Mouse (Mus musculus) heart, embryonic 10.5 days (tissue): Measurements from ENCODE around the gene Ppt1. TPM values are rescaled to one million over a fixed set of nuclear protein-coding genes. Genes with fewer than 3 reads are reported as not detected.

Source experiments
- DNase-seq: peaks from one replicate; pipeline ENCODE4 v3.0.0-alpha.2; 2017; ENCODE audit warnings: low spot score
- H3K27ac ChIP-seq: fragments of 300-500 bp; sonication (generic); 2 replicates; pipeline ENCODE4 v1.5.1; 2016; ENCODE audit warnings: mild to moderate bottlenecking
- H3K27me3 ChIP-seq: fragments of 300-500 bp; sonication (generic); 2 replicates; pipeline ENCODE4 v1.6.1; 2016; ENCODE audit warnings: mild to moderate bottlenecking; ENCODE audit not compliant: poor library complexity, insufficient read depth, severe bottlenecking
- H3K36me3 ChIP-seq: fragments of 300-500 bp; sonication (generic); 2 replicates; pipeline ENCODE4 v1.6.1; 2016; ENCODE audit warnings: mild to moderate bottlenecking, moderate library complexity
- H3K4me1 ChIP-seq: fragments of 300-500 bp; sonication (generic); 2 replicates; pipeline ENCODE4 v1.6.1; 2016; ENCODE audit warnings: mild to moderate bottlenecking
- H3K4me3 ChIP-seq: fragments of 300-500 bp; sonication (generic); 2 replicates; pipeline ENCODE4 v1.5.1; 2016; ENCODE audit warnings: mild to moderate bottlenecking, moderate library complexity
- H3K9me3 ChIP-seq: fragments of 300-500 bp; sonication (generic); 2 replicates; pipeline ENCODE4 v1.6.1; 2016; ENCODE audit warnings: mild to moderate bottlenecking, moderate library complexity
- WGBS: fragments of 180-500 bp; shearing (Covaris S2); methylation state at CpG from one replicate; pipeline ENCODE4 v1.1.7; 2016; 5-methylcytosine and 5-hydroxymethylcytosine counted together
- polyA plus RNA-seq: library from polyadenylated mRNA; unstranded; fragments of >200 nt; fragmentation: Nextera tagmentation; extraction: Ambion mirVana; gene quantifications from 2 replicates; pipeline ENCODE4 v1.2.1, GENCODE M21; 2016

The Ppt1 gene
- polyA plus RNA-seq, 1 experiment from 2014 or later, result 55.0 TPM

DNA sequence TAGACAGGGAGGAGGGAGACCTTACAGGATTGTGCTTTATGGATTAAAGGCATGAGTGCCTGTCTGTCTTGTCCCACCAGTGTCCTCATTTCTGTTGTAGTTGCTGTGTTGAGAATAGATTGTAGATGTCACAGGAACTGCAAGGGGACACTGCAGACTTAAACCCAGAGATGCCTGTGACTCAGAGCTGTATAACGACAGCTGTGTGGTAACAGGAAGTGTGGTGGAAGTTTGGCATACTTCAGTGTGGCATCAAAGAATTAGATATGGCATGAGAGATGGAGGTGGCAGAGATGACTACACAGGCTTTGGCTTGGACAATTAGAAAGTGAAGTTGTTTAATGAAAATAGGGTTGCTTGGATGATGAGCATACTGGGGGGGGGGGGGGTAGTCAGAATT is 2.4 kb downstream of the Ppt1 start:
- H3K4me3 ChIP-seq, result no peak overlapping the region

DNA sequence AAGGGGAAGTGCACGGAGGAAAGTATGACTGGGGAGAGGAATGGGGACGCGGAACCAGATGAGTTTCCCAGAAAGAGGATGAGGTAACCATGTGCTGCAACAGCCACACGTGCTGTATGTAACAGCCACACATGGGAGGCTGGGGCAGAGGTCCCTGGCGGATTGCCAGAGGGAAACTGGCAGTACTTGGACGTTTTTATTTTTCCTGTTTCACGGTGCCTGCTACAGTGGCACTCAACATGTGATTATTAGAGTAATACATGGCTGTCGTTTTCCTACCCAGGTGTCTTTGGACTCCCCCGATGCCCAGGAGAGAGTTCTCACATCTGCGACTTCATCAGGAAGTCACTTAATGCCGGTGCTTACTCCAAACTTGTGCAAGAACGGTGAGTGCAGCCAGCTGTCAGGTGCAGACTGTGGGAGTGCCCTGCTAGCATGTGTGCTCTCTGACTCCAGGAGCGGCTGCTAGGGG is 12.1 kb downstream of the Ppt1 start:
- no peak overlapping the region for H3K4me3 ChIP-seq
- H3K4me1 ChIP-seq, result no peaks in the 10 kb centered on the region
- no peak overlapping the region for H3K27ac ChIP-seq
- H3K27me3 ChIP-seq, result no peaks in the 10 kb centered on the region
- H3K9me3 ChIP-seq, result no peaks in the 10 kb centered on the region
- WGBS, result 83% methylated on average over 13 of the region's 13 CpGs
- H3K36me3 ChIP-seq, result peaks cover 82% of the 10 kb centered on the region
- DNase-seq, result no peak

More for the DNA sequence above, 2.4 kb downstream of the Ppt1 start:
- H3K9me3 ChIP-seq, result no peaks in the 10 kb centered on the region
- no peaks in the 10 kb centered on the region for H3K27me3 ChIP-seq
- H3K4me1 ChIP-seq, result peaks cover 10% of the 10 kb centered on the region; the same call in 1 of the 2 replicates
- peaks cover 20% of the 10 kb centered on the region for H3K36me3 ChIP-seq
- DNase-seq, result no peak
- no peak overlapping the region for H3K27ac ChIP-seq
- 49% methylated on average over 1 of the region's 1 CpGs for WGBS

DNA sequence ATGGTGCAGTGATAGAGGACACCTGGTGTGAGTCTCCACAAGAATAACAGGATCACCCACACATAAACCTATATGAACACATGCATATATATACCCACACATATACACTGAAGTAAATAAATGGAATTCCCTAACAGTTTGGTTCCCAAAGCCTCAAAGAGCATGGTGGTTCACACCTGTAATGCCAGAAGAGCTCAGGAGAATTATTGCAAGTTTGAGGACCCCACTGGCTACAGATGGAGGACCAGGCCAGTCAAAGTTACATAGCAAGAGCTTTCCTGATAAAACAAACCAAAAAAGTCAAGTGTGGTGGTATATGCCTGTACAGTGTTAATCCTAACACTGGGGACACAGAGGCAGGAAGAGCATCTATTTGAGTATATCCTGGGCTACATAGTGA is 15.5 kb downstream of the Ppt1 start:
- no peaks in the 10 kb centered on the region for H3K9me3 ChIP-seq
- H3K4me3 ChIP-seq, result no peak overlapping the region
- H3K27me3 ChIP-seq, result no peaks in the 10 kb centered on the region
- DNase-seq, result no peak
- no peak overlapping the region for H3K27ac ChIP-seq
- peaks cover 77% of the 10 kb centered on the region for H3K36me3 ChIP-seq
- H3K4me1 ChIP-seq, result no peaks in the 10 kb centered on the region

DNA sequence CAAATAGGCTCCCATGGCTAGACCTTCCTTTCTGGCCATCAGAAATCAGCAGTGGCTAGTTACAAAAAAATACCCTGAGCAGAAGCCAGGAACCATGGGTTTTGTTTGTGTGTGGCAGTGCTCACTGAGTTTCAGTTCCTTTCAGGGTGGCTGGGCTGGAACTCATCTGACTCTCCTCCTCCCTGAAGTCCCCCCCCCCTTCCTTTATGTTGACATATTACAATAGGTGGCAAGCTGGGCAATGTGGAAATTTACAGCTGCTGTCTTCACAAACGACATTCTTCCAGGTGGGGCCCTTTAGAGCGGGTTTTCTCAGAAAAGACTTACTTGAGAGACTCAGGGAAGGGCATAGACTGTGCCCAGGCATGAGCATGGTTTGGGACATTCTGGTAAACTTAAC is 17.6 kb downstream of the Ppt1 start:
- Histone ChIP-seq H3K9me3 (no peaks in the 10 kb centered on the region), H3K4me1 (no peaks in the 10 kb centered on the region), H3K27me3 (no peaks in the 10 kb centered on the region), H3K4me3 (no peak overlapping the region), H3K36me3 (peaks cover 77% of the 10 kb centered on the region), H3K27ac (no peak overlapping the region)
- DNase-seq, result no peak
- 65% methylated on average over 2 of the region's 2 CpGs for WGBS

DNA sequence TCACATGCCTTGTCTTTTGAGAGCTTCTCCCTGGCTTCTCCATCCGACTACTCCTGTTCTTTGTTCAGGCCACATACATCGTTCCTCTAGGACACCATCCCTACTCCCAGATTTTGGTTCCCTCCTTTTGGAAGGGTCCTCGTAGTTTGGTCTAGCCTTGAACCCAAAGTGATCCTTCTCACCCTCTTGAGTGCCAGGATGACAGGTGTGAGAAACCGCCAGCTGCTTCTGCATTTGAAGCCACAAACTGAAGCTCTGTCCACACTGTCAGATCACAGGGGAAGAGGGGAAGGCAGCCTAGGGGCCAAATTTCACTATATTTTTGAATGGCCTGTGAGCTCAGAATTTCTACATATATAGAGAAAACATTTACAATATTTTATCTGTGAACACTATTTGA is 18.7 kb downstream of the Ppt1 start:
- Histone ChIP-seq H3K9me3 (no peaks in the 10 kb centered on the region), H3K4me3 (no peak overlapping the region), H3K27ac (no peak overlapping the region), H3K4me1 (no peaks in the 10 kb centered on the region), H3K27me3 (no peaks in the 10 kb centered on the region), H3K36me3 (peaks cover 77% of the 10 kb centered on the region)
- no peak for DNase-seq
- WGBS, result 88% methylated on average over 4 of the region's 4 CpGs

DNA sequence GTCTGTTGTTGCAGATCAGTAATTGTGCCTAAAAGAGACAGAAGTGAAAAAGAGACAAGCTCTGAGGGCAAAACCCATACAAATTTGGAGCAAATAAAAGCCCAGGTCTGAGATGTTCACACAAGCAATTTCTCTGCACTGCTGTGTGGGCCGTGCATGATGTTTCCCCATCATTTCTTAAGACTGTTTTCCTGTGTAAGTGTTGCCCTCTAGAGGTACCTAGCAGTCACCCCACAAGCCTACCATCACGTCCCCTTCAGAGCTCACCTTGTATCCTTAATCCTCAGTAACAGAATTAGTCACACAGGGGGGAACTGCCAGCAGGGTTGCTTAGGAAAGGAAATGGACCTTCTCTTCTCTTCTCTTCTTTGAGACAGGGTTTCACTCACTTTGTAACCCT is 21.9 kb downstream of the Ppt1 start:
- Histone ChIP-seq H3K9me3 (no peaks in the 10 kb centered on the region), H3K27me3 (no peaks in the 10 kb centered on the region), H3K27ac (no peak overlapping the region), H3K4me1 (no peaks in the 10 kb centered on the region), H3K4me3 (no peak overlapping the region), H3K36me3 (peaks cover 77% of the 10 kb centered on the region)
- DNase-seq, result no peak
- 55% methylated on average over 2 of the region's 2 CpGs for WGBS

DNA sequence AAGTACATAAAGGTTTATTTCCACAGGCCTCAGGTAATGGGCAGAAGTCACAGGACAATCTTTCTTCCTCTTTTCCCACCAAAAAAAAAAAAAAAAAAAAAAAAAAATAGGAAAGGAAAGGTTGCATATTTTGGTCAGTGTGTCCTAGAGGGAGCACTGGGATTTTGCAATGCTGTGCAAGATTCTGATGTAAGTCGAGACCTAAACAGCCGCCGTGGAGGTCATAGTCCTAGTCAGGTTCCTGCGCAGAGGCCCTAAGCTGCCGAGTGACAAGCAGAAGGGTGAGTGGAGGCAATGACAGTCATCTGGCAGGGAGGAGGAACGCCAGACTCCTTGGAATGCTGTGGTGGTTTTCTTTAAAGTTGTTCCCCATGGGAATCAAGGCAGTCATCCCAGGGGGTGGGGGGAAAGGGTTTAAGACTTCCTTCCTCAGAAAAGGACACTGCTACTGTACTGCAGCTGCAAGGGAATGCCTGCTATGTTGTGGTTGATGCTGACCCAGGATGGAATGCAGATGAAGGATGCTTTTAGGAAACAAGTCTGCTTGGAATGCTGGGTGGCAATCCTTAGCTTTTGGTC is 23.1 kb downstream of the Ppt1 start:
- 69% methylated on average over 6 of the region's 6 CpGs for WGBS
- Histone ChIP-seq H3K27ac (no peak overlapping the region), H3K4me1 (no peaks in the 10 kb centered on the region), H3K27me3 (no peaks in the 10 kb centered on the region), H3K9me3 (no peaks in the 10 kb centered on the region), H3K4me3 (no peak overlapping the region), H3K36me3 (peaks cover 88% of the 10 kb centered on the region)
- DNase-seq, result no peak

DNA sequence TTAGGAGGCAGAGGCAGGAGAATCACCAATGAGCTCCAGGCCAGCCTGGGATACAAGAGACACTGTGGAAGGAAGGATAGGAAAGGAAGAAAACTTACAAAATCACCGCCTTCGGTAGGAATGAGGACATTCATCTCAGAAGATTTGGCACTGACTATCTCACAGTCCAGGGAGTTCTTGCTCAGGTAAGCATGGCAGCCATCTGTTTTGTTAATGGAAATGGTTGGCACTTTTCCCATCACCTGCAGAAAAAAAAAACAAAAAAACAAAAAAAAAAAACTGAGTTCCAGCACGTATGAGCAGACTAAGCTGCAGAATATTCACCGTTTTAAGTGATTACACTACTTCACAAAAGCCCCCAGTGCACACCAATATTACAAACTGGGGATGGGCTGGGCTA is 25.8 kb downstream of the Ppt1 start:
- H3K27ac ChIP-seq, result no peak overlapping the region
- H3K9me3 ChIP-seq, result no peaks in the 10 kb centered on the region
- no peaks in the 10 kb centered on the region for H3K4me1 ChIP-seq
- no peak overlapping the region for H3K4me3 ChIP-seq
- no peaks in the 10 kb centered on the region for H3K27me3 ChIP-seq
- WGBS, result 95% methylated on average over 4 of the region's 4 CpGs
- no peak for DNase-seq
- peaks cover 88% of the 10 kb centered on the region for H3K36me3 ChIP-seq

DNA sequence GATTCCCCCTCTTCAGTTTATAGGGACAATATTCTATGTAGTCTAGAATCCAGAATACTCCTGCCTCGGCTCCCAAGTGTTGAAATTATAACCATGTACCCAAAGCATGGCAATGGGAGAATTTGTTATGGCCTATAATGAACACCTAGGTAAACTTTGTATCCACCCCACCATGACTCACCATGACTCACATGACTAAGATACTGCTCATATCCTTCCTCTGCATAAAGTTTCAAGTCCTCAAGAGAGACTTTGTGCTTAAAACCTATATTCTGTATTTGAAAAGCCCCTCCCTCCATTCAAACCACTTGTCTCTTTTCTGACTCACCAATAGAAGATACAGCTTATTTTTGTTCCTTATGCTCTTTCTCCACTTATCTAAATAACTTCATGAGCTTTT is 32.0 kb downstream of the Ppt1 start:
- no peaks in the 10 kb centered on the region for H3K9me3 ChIP-seq
- H3K27me3 ChIP-seq, result no peaks in the 10 kb centered on the region
- 0 out of 2 replicates have a peak, but pooled peaks cover under 1% of the 10 kb centered on the region for H3K4me1 ChIP-seq
- no peak for DNase-seq
- H3K36me3 ChIP-seq, result peaks cover 83% of the 10 kb centered on the region
- WGBS, result 81% methylated on average over 1 of the region's 1 CpGs
- H3K27ac ChIP-seq, result no peak overlapping the region
- H3K4me3 ChIP-seq, result no peak overlapping the region

DNA sequence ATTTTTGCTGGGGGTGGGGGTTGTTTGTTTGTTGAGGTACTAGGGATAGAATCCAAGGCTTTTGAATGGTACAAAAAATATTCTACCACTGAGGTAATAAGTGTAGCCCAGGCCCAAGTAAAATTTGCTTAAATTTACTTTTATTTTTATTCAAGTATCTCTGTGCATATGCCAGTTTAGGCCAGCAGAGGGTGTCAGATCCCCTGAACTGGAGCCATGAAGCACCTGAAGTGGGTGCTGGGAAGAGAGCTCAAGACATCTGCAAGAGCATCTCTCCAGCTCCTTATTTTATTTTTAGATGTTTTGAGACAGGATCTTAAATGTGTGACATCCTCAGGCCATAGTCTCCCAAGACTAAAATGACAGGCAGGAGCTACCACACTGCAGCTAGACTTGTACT is 34.0 kb downstream of the Ppt1 start:
- H3K4me3 ChIP-seq, result no peak overlapping the region
- 0 out of 2 replicates have a peak, but pooled peaks cover 5% of the 10 kb centered on the region for H3K4me1 ChIP-seq
- H3K9me3 ChIP-seq, result no peaks in the 10 kb centered on the region
- peaks cover 63% of the 10 kb centered on the region for H3K36me3 ChIP-seq
- H3K27ac ChIP-seq, result no peak overlapping the region
- DNase-seq, result no peak
- H3K27me3 ChIP-seq, result no peaks in the 10 kb centered on the region

DNA sequence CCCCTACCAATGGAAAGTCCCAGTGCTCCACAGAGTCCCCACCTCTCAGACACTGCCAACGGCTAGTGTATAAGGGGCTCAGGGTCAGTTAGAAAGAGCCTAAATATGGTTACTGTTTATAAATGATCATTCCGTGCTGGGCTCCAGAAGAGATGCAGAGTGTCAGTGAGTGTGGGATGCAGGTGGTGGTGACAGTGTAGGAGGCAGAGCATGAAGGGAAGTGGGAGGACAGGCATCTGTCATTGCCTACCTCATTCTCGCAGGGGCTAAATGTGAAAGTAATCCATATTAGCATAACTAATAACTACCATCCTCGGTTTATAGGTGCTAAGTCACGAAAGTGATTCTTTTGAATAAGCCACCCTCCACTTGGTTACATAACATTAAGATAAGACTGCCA is 34.7 kb downstream of the Ppt1 start:
- Histone ChIP-seq H3K36me3 (peaks cover 56% of the 10 kb centered on the region), H3K9me3 (no peaks in the 10 kb centered on the region), H3K4me1 (0 out of 2 replicates have a peak, but pooled peaks cover 5% of the 10 kb centered on the region), H3K4me3 (no peak overlapping the region), H3K27me3 (no peaks in the 10 kb centered on the region), H3K27ac (no peak overlapping the region)
- no peak for DNase-seq
- WGBS, result 90% methylated on average over 5 of the region's 5 CpGs

DNA sequence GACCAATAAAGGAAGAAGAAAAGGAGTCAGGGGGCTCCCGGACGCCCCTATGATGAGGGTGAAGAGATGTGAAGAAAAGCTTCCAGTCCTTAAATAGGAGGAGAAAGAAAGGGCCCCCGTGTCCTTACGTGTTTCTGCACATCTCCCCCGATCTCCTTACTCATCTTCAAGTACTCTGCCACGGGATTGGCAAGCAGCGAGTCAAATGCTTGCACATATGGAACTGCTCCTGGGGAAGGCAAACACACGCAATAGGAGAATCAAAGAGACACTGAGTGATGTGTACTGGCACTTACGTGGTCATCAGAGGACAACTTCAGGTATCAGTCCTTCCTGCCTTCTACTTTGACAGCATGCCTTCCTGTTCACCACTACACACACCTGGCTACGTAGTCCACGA is 35.2 kb downstream of the Ppt1 start:
- DNase-seq, result no peak
- peaks cover 50% of the 10 kb centered on the region for H3K36me3 ChIP-seq
- whole genome bisulfite sequencing, result 86% methylated on average over 11 of the region's 11 CpGs
- H3K4me1 ChIP-seq, result 0 out of 2 replicates have a peak, but pooled peaks cover 5% of the 10 kb centered on the region
- H3K9me3 ChIP-seq, result no peaks in the 10 kb centered on the region
- H3K27me3 ChIP-seq, result no peaks in the 10 kb centered on the region
- H3K4me3 ChIP-seq, result no peak overlapping the region
- H3K27ac ChIP-seq, result no peak overlapping the region

DNA sequence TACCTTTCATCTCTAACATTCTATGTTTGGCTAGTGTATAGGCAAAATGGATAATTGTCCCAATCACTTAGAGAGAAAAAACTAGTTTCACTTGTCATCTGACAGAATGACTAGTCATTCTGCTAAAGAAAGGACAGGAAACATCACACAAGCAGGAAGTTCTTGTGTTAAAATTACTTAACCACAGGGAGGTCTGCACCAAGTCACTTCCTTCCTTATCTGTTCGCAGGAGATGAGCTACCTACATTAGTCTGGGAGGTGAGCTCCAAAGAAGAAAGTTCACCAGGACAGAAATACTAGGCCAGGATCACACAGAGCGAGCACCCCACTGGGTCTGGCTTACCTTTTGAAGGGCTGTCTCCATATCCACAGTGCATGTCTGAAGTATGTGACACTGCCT is 35.9 kb downstream of the Ppt1 start:
- WGBS, result 76% methylated on average over 2 of the region's 2 CpGs
- Histone ChIP-seq H3K4me3 (no peak overlapping the region), H3K4me1 (0 out of 2 replicates have a peak, but pooled peaks cover 5% of the 10 kb centered on the region), H3K27ac (no peak overlapping the region), H3K36me3 (peaks cover 46% of the 10 kb centered on the region), H3K9me3 (no peaks in the 10 kb centered on the region), H3K27me3 (no peaks in the 10 kb centered on the region)
- DNase-seq, result no peak

DNA sequence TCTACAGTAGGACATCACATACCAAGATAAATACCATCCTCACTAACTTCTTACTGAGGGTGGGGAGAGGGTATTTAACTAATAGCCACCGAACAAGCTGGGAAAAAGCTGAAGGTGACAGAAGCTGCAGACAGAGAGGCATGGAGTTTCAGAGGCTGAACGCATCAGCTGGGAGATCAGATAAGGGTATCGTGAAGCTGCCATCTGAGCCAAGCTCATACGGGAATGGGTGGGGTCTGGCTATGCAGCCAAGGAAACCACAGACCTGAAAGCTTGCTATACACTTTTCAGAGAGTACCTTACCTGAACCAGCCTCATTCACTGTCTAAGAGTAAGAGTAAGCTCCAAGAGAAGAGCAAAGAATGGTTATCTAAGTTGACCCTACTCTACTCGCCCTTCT is 37.0 kb downstream of the Ppt1 start:
- Histone ChIP-seq H3K4me3 (no peak overlapping the region), H3K9me3 (no peaks in the 10 kb centered on the region), H3K27ac (no peak overlapping the region), H3K4me1 (0 out of 2 replicates have a peak, but pooled peaks cover 5% of the 10 kb centered on the region), H3K36me3 (peaks cover 41% of the 10 kb centered on the region), H3K27me3 (no peaks in the 10 kb centered on the region)
- 63% methylated on average over 5 of the region's 5 CpGs for WGBS
- DNase-seq, result no peak
